ENCODE assay signal across 21 mouse cellular contexts in genomic region chr12:9656324-9656723, GRCm38 (mm10).
DNase-seq lines count a peak whose midpoint lies in the region; ATAC-seq and TF ChIP-seq lines count a peak whose summit lies in the region.
"Had no signal": no experiment of that assay in that cellular context is flagged by ENCODE, and none has a peak within 500 bp of the region (broad histone marks: within the 10 kb centered on the region; RNA-seq: fewer than 3 reads in every experiment).

No protein-coding gene starts in this region.

- intact Hi-C loops in heart, postnatal 14 days (cut with DNase I): no loop called here

- no peak overlapping the region for H3K4me3 ChIP-seq in lung, embryonic 16.5 days (ENCODE audit: low read length)
- H3K4me3 ChIP-seq: embryonic facial prominence, embryonic 13.5 days; forebrain, embryonic 12.5 days; heart, embryonic 13.5 days; hindbrain, embryonic 12.5 days had no signal

- H3K9ac ChIP-seq in lung, embryonic 16.5 days (ENCODE audit: low read length): no peak overlapping the region
- H3K9ac ChIP-seq: embryonic facial prominence, embryonic 13.5 days; forebrain, embryonic 12.5 days; heart, embryonic 13.5 days; hindbrain, embryonic 12.5 days had no signal

- DNase-seq in lung, postnatal 10 days: no peak
- DNase-seq in brain, embryonic 14.5 days (ENCODE audit: low read depth): peak; percentile 2
- peak; percentile 5 for DNase-seq in embryo, embryonic 10 days (ENCODE audit: low spot score)
- peak; percentile 4 for DNase-seq in lung, postnatal 36 days
- no peak for DNase-seq in heart, postnatal 14 days
- DNase-seq in cerebellum, adult 11-12 months: no peak
- no peak for DNase-seq in gastrocnemius, postnatal 10 days
- DNase-seq: adrenal gland, adult 8-10 months; adrenal gland, postnatal 36 days; cerebellum, adult 11 months; cerebellum, adult 9-10 months; cerebellum, postnatal 36 days; gastrocnemius, postnatal 14 days; heart, postnatal 4 days had no signal

- no peak for TF ChIP-seq CTCF in brain, embryonic 14.5 days (IDR thresholded peaks at IDR 0.05; ENCODE audit: borderline replicate concordance, extremely low read depth, insufficient read depth, insufficient read length)

- peak; percentile 82 for ATAC-seq in lung, embryonic 16.5 days (ENCODE audit: low read depth)
- ATAC-seq: forebrain, embryonic 16.5 days; hindbrain, embryonic 16.5 days had no signal

- H3K36me3 ChIP-seq in lung, embryonic 16.5 days (ENCODE audit: control insufficient read depth, insufficient read depth, low read length): no peaks in the 10 kb centered on the region
- H3K36me3 ChIP-seq: embryonic facial prominence, embryonic 13.5 days; forebrain, embryonic 12.5 days; heart, embryonic 13.5 days; hindbrain, embryonic 12.5 days had no signal

- H3K4me2 ChIP-seq in lung, embryonic 16.5 days (ENCODE audit: low read depth, low read length): no peak overlapping the region
- H3K4me2 ChIP-seq: embryonic facial prominence, embryonic 13.5 days; forebrain, embryonic 12.5 days; heart, embryonic 13.5 days; hindbrain, embryonic 12.5 days had no signal

- 12% methylated on average over 3 of the region's 3 CpGs for WGBS in lung, embryonic 16.5 days

- no peaks in the 10 kb centered on the region for H3K27me3 ChIP-seq in lung, embryonic 16.5 days (ENCODE audit: control insufficient read depth, insufficient read depth, low read depth, low read length)
- H3K27me3 ChIP-seq: embryonic facial prominence, embryonic 13.5 days; forebrain, embryonic 12.5 days; heart, embryonic 13.5 days; hindbrain, embryonic 12.5 days had no signal

- H3K27ac ChIP-seq in lung, embryonic 16.5 days (ENCODE audit: low read length): peak overlapping the region; percentile 32; the same call in 1 of the 2 replicates
- H3K27ac ChIP-seq: embryonic facial prominence, embryonic 13.5 days; forebrain, embryonic 12.5 days; heart, embryonic 13.5 days; hindbrain, embryonic 12.5 days had no signal

- no peaks in the 10 kb centered on the region for H3K9me3 ChIP-seq in lung, embryonic 16.5 days (ENCODE audit: control insufficient read depth, low read length)
- H3K9me3 ChIP-seq: embryonic facial prominence, embryonic 13.5 days; forebrain, embryonic 12.5 days; heart, embryonic 13.5 days; hindbrain, embryonic 12.5 days had no signal

- no peak for TF ChIP-seq POLR2A in brain, embryonic 14.5 days (IDR thresholded peaks at IDR 0.05; ENCODE audit: borderline replicate concordance, extremely low read depth, insufficient read depth, insufficient read length, poor library complexity, severe bottlenecking)

- peaks cover 17% of the 10 kb centered on the region for H3K4me1 ChIP-seq in lung, embryonic 16.5 days (replicated peaks; ENCODE audit: control insufficient read depth, insufficient read depth, low read length)
- H3K4me1 ChIP-seq: embryonic facial prominence, embryonic 13.5 days; forebrain, embryonic 12.5 days; hindbrain, embryonic 12.5 days had no signal

Comparison
In these comparisons a context has a peak if more than half of its experiments do, and no peak if none do; other contexts are left out.
1. DNase-seq: peak in brain, embryonic 14.5 days (single experiment), embryo, embryonic 10 days (single experiment) and lung, postnatal 36 days (single experiment); none in lung, postnatal 10 days (single experiment), heart, postnatal 14 days (0 of 2), cerebellum, adult 11-12 months (single experiment) and gastrocnemius, postnatal 10 days (single experiment).